Mouse (Mus musculus): ENCODE measurements around the gene Elovl1. TPM values are rescaled to one million over a fixed set of nuclear protein-coding genes. Genes with fewer than 3 reads are reported as not detected.

Gene Elovl1
- polyA plus RNA-seq, 1 experiment = 17.1 TPM

GRCm38 (mm10) chr4:118428531-118429214 is 780 bp downstream of the Elovl1 start:
- TF ChIP-seq POLR2A (IDR thresholded peaks at IDR 0.05; ENCODE audit: control insufficient read depth, low read depth, low read length) (no peak), CTCF (IDR thresholded peaks at IDR 0.05; ENCODE audit: control insufficient read depth, insufficient read depth, insufficient replicate concordance, low read depth, low read length) (no peak)
- H3K4me1 ChIP-seq (ENCODE audit: control insufficient read depth, insufficient read depth, low read length) = peaks cover 17% of the 10 kb centered on the region
- H3K36me3 ChIP-seq (ENCODE audit: control insufficient read depth, insufficient read depth, low read length) = peaks cover 1% of the 10 kb centered on the region
- H3K4me3 ChIP-seq (ENCODE audit: control insufficient read depth, low read depth, low read length) = peak overlapping the region; percentile 63
- no peak overlapping the region; the same call in 1 of the 2 replicates for H3K27ac ChIP-seq (ENCODE audit: control insufficient read depth, insufficient read depth, low read depth, low read length)
- no peaks in the 10 kb centered on the region for H3K27me3 ChIP-seq (ENCODE audit: control insufficient read depth, insufficient read depth, low read length)

DNA sequence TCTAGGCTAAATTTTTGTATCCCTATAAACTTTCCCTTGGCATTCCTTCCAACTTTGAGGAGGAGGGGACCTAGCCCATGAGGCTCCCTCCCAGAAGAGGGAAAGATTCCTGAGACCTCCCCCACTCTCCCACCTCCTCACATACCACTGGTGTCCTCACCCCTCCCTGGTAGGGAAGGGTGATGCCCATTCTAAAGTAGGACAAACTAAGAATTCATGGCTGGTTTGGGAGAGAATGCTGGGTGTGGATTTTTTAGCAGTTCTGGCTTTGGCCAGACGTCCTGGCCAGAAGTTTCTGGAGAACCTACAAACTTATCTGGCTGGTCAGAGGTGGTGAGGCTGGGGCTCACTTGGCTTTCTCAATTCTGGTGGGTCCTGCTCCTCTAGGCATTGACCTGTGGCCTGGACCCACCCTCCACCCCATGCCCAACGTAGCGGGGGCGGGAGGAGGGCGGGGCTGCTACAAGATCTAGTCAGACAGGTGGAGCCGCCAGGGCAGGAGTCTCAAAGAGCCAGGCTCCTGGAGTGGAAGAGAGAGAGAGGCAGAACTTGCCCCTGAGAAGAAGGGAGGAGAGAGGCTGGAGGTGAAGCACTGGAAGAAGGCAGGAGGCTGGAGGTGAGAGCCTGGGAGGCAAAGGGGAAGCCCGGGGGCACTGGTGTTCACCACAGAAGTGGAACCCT is 1.5 kb downstream of the Elovl1 start:
- H3K4me1 ChIP-seq (ENCODE audit: control insufficient read depth, insufficient read depth, low read length) = peaks cover 17% of the 10 kb centered on the region
- no peak overlapping the region for H3K27ac ChIP-seq (ENCODE audit: control insufficient read depth, insufficient read depth, low read depth, low read length)
- no peak overlapping the region for H3K4me3 ChIP-seq (ENCODE audit: control insufficient read depth, low read depth, low read length)
- TF ChIP-seq POLR2A (IDR thresholded peaks at IDR 0.05; ENCODE audit: control insufficient read depth, low read depth, low read length) (no peak), CTCF (IDR thresholded peaks at IDR 0.05; ENCODE audit: control insufficient read depth, insufficient read depth, insufficient replicate concordance, low read depth, low read length) (no peak)
- no peaks in the 10 kb centered on the region for H3K27me3 ChIP-seq (ENCODE audit: control insufficient read depth, insufficient read depth, low read length)
- peaks cover 1% of the 10 kb centered on the region for H3K36me3 ChIP-seq (ENCODE audit: control insufficient read depth, insufficient read depth, low read length)

- Histone ChIP-seq H3K4me1 (ENCODE audit: control insufficient read depth, insufficient read depth, low read length) (peaks cover 19% of the 10 kb centered on the region), H3K36me3 (ENCODE audit: control insufficient read depth, insufficient read depth, low read length) (no peaks in the 10 kb centered on the region; the same call in none of the 2 replicates), H3K27ac (ENCODE audit: control insufficient read depth, insufficient read depth, low read depth, low read length) (no peak overlapping the region), H3K27me3 (ENCODE audit: control insufficient read depth, insufficient read depth, low read length) (no peaks in the 10 kb centered on the region), H3K4me3 (ENCODE audit: control insufficient read depth, low read depth, low read length) (no peak overlapping the region)
- TF ChIP-seq POLR2A (IDR thresholded peaks at IDR 0.05; ENCODE audit: control insufficient read depth, low read depth, low read length) = no peak; the same call in 1 of the 2 replicates
- TF ChIP-seq CTCF (IDR thresholded peaks at IDR 0.05; ENCODE audit: control insufficient read depth, insufficient read depth, insufficient replicate concordance, low read depth, low read length) = no peak
These were observed 4.4 kb downstream of the Elovl1 start for GRCm38 (mm10) chr4:118432332-118432731.

GRCm38 (mm10) chr4:118436820-118437603 is 9.1 kb downstream of the Elovl1 start, which contains the start of gene Cdc20:
Cdc20 (minus strand) TSS chr4:118437352.
- Histone ChIP-seq H3K27ac (ENCODE audit: control insufficient read depth, insufficient read depth, low read depth, low read length) (peak within 1 kb of the TSS; percentile 96), H3K27me3 (ENCODE audit: control insufficient read depth, insufficient read depth, low read length) (no peaks in the 10 kb centered on the region), H3K36me3 (ENCODE audit: control insufficient read depth, insufficient read depth, low read length) (no peaks in the 10 kb centered on the region; the same call in none of the 2 replicates), H3K4me1 (ENCODE audit: control insufficient read depth, insufficient read depth, low read length) (peaks cover 8% of the 10 kb centered on the region), H3K4me3 (ENCODE audit: control insufficient read depth, low read depth, low read length) (peak within 1 kb of the TSS; percentile 88)
- TF ChIP-seq CTCF (IDR thresholded peaks at IDR 0.05; ENCODE audit: control insufficient read depth, insufficient read depth, insufficient replicate concordance, low read depth, low read length) (no peak), POLR2A (IDR thresholded peaks at IDR 0.05; ENCODE audit: control insufficient read depth, low read depth, low read length) (peak; percentile 97)

DNA sequence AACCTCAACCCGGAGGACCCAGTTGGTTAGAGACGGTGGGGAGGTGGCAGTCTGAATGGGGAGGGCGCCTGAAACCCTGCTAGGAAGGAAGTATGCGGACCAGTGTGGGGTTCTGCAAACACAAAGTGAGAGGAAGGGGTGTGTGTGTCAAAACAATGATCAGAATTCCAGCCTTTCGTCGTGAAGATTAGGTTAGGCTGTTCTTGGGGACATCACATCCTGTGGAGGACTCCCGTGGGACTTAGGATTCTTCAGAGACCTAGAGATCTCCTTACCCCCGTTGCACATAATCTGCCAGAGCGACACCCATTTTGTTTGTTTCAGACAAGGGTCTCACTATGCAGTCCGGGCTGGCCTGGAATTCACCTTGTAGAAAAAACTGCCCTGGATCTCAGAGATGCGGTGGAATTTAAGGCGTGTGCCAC is 9.9 kb downstream of the Elovl1 start:
- TF ChIP-seq POLR2A (IDR thresholded peaks at IDR 0.05; ENCODE audit: control insufficient read depth, low read depth, low read length) (no peak), CTCF (IDR thresholded peaks at IDR 0.05; ENCODE audit: control insufficient read depth, insufficient read depth, insufficient replicate concordance, low read depth, low read length) (no peak)
- Histone ChIP-seq H3K27ac (ENCODE audit: control insufficient read depth, insufficient read depth, low read depth, low read length) (peak overlapping the region; percentile 96), H3K36me3 (ENCODE audit: control insufficient read depth, insufficient read depth, low read length) (no peaks in the 10 kb centered on the region; the same call in none of the 2 replicates)

GRCm38 (mm10) chr4:118445088-118445487 is 17.2 kb downstream of the Elovl1 start:
- no peaks in the 10 kb centered on the region for H3K36me3 ChIP-seq (ENCODE audit: control insufficient read depth, insufficient read depth, low read length)
- H3K27me3 ChIP-seq (ENCODE audit: control insufficient read depth, insufficient read depth, low read length) = no peaks in the 10 kb centered on the region
- H3K4me1 ChIP-seq (ENCODE audit: control insufficient read depth, insufficient read depth, low read length) = peaks cover 8% of the 10 kb centered on the region
- TF ChIP-seq CTCF (IDR thresholded peaks at IDR 0.05; ENCODE audit: control insufficient read depth, insufficient read depth, insufficient replicate concordance, low read depth, low read length) = no peak
- no peak for TF ChIP-seq POLR2A (IDR thresholded peaks at IDR 0.05; ENCODE audit: control insufficient read depth, low read depth, low read length)
- no peak overlapping the region for H3K4me3 ChIP-seq (ENCODE audit: control insufficient read depth, low read depth, low read length)
- H3K27ac ChIP-seq (ENCODE audit: control insufficient read depth, insufficient read depth, low read depth, low read length) = no peak overlapping the region

More for the DNA sequence above, 9.9 kb downstream of the Elovl1 start:
- peak overlapping the region; percentile 88 for H3K4me3 ChIP-seq (ENCODE audit: control insufficient read depth, low read depth, low read length)
- H3K4me1 ChIP-seq (ENCODE audit: control insufficient read depth, insufficient read depth, low read length) = peaks cover 8% of the 10 kb centered on the region
- no peaks in the 10 kb centered on the region for H3K27me3 ChIP-seq (ENCODE audit: control insufficient read depth, insufficient read depth, low read length)

Data from testis, adult 2 months (tissue).